Mouse (Mus musculus): ENCODE data around the gene Cyp2d9.
A peak's percentile ranks its signal among the peaks of the same experiment; 100 is the strongest.
"Not testable (repeated sequence)": the region's sequence is repeated elsewhere in the genome, so short reads cannot be mapped to it uniquely, and the experiment has no call there.

Cyp2d9 gene

GRCm38 (mm10) chr15:82433137-82433536 is at the start of gene Cyp2d9:
Gene Cyp2d9 (plus strand): TSS chr15:82433437.
- DNase-seq (ENCODE audit: low read depth, low spot score) = no peak

- DNase-seq (ENCODE audit: low read depth, low spot score) = no peak
These were observed 47.5 kb upstream of the Cyp2d9 start for GRCm38 (mm10) chr15:82385729-82386128.

GRCm38 (mm10) chr15:82389916-82390315 is 43.3 kb upstream of the Cyp2d9 start:
- not testable (repeated sequence) for DNase-seq (ENCODE audit: low read depth, low spot score)

GRCm38 (mm10) chr15:82393922-82394321 is 39.3 kb upstream of the Cyp2d9 start, which contains the start of gene Cyp2d11:
Gene Cyp2d11 (minus strand): TSS chr15:82394022.
- DNase-seq (ENCODE audit: low read depth, low spot score) = not testable (repeated sequence)

GRCm38 (mm10) chr15:82395955-82396354 is 37.3 kb upstream of the Cyp2d9 start:
- not testable (repeated sequence) for DNase-seq (ENCODE audit: low read depth, low spot score)

GRCm38 (mm10) chr15:82401516-82401915 is 31.7 kb upstream of the Cyp2d9 start:
- no peak for DNase-seq (ENCODE audit: low read depth, low spot score)

GRCm38 (mm10) chr15:82402106-82402505 is 31.1 kb upstream of the Cyp2d9 start:
- no peak for DNase-seq (ENCODE audit: low read depth, low spot score)

- no peak for DNase-seq (ENCODE audit: low read depth, low spot score)
These were observed 30.5 kb upstream of the Cyp2d9 start for GRCm38 (mm10) chr15:82402741-82403140.

GRCm38 (mm10) chr15:82403606-82404005 is 29.6 kb upstream of the Cyp2d9 start:
- DNase-seq (ENCODE audit: low read depth, low spot score) = no peak

GRCm38 (mm10) chr15:82404163-82404562 is 29.1 kb upstream of the Cyp2d9 start:
- DNase-seq (ENCODE audit: low read depth, low spot score) = no peak

- no peak for DNase-seq (ENCODE audit: low read depth, low spot score)
These were observed 26.3 kb upstream of the Cyp2d9 start, which contains the start of gene Cyp2d10 for GRCm38 (mm10) chr15:82406981-82407380. Gene Cyp2d10 (minus strand): TSS chr15:82407195.

- no peak for DNase-seq (ENCODE audit: low read depth, low spot score)
These were observed 25.7 kb upstream of the Cyp2d9 start for GRCm38 (mm10) chr15:82407536-82407935.

- DNase-seq (ENCODE audit: low read depth, low spot score) = peak; percentile 22
These were observed 16.1 kb upstream of the Cyp2d9 start for GRCm38 (mm10) chr15:82416797-82417789.

GRCm38 (mm10) chr15:82418616-82419015 is 14.6 kb upstream of the Cyp2d9 start:
- DNase-seq (ENCODE audit: low read depth, low spot score) = no peak

- DNase-seq (ENCODE audit: low read depth, low spot score) = no peak
These were observed 10.3 kb upstream of the Cyp2d9 start for GRCm38 (mm10) chr15:82422935-82423334.

GRCm38 (mm10) chr15:82423471-82423870 is 9.8 kb upstream of the Cyp2d9 start:
- no peak for DNase-seq (ENCODE audit: low read depth, low spot score)

GRCm38 (mm10) chr15:82433621-82434020 is 384 bp downstream of the Cyp2d9 start:
- no peak for DNase-seq (ENCODE audit: low read depth, low spot score)

GRCm38 (mm10) chr15:82434541-82434940 is 1.3 kb downstream of the Cyp2d9 start:
- no peak for DNase-seq (ENCODE audit: low read depth, low spot score)

- no peak for DNase-seq (ENCODE audit: low read depth, low spot score)
These were observed 1.8 kb downstream of the Cyp2d9 start for GRCm38 (mm10) chr15:82435011-82435410.

GRCm38 (mm10) chr15:82435606-82436005 is 2.4 kb downstream of the Cyp2d9 start:
- no peak for DNase-seq (ENCODE audit: low read depth, low spot score)

- DNase-seq (ENCODE audit: low read depth, low spot score) = no peak
These were observed 4.9 kb downstream of the Cyp2d9 start for GRCm38 (mm10) chr15:82437975-82438617.

GRCm38 (mm10) chr15:82443658-82444057 is 10.4 kb downstream of the Cyp2d9 start:
- no peak for DNase-seq (ENCODE audit: low read depth, low spot score)

All from brain, embryonic 18.5 days (tissue).